Mouse (Mus musculus) CH12.LX (cell line): ENCODE measurements around the gene Map1b.

ENCODE experiments used
- CTCF ChIP-seq, 2 experiments: IDR thresholded peaks in 1 of 2; conservative IDR thresholded peaks in 1 of 2; 2 replicates each; pipeline ENCODE4 v1.5.1; 2011 to 2012; ENCODE audit warnings: low read depth in 2 of 2, low read length in 2 of 2, improper control_type of control experiment in 1 of 2, inconsistent platforms in 1 of 2, mild to moderate bottlenecking in 1 of 2, moderate library complexity in 1 of 2
- ELF1 ChIP-seq: IDR thresholded peaks from 2 replicates; pipeline ENCODE4 v1.6.1; 2014; ENCODE audit warnings: low read depth, mild to moderate bottlenecking, inconsistent platforms, low read length, improper control_type of control experiment
- EP300 ChIP-seq: IDR thresholded peaks from 2 replicates; pipeline ENCODE4 v1.6.1; 2011; ENCODE audit warnings: low read length, improper control_type of control experiment
- ETS1 ChIP-seq: conservative IDR thresholded peaks from 2 replicates; pipeline ENCODE4 v1.6.1; 2012; ENCODE audit warnings: low read depth, mild to moderate bottlenecking, inconsistent platforms, low read length, improper control_type of control experiment, moderate library complexity
- IRF4 ChIP-seq: IDR thresholded peaks from 2 replicates; pipeline ENCODE4 v1.6.1; 2014; ENCODE audit warnings: low read depth, mild to moderate bottlenecking, inconsistent platforms, low read length, improper control_type of control experiment
- JUN ChIP-seq: IDR thresholded peaks from 2 replicates; pipeline ENCODE4 v1.6.1; 2011; ENCODE audit warnings: low read depth, mild to moderate bottlenecking, low read length, improper control_type of control experiment, moderate library complexity; ENCODE audit not compliant: insufficient read depth
- KAT2A ChIP-seq: IDR thresholded peaks from 2 replicates; pipeline ENCODE4 v1.6.1; 2012; ENCODE audit warnings: low read length, improper control_type of control experiment, inconsistent platforms; ENCODE audit not compliant: insufficient replicate concordance
- MAX ChIP-seq: IDR thresholded peaks from 2 replicates; pipeline ENCODE4 v1.6.1; 2011; ENCODE audit warnings: low read length, improper control_type of control experiment
- POLR2A ChIP-seq: IDR thresholded peaks from 2 replicates; pipeline ENCODE4 v1.6.1; 2011; ENCODE audit warnings: low read depth, mild to moderate bottlenecking, improper control_type of control experiment, low read length
- RAD21 ChIP-seq: IDR thresholded peaks from 2 replicates; pipeline ENCODE4 v1.6.1; 2011; ENCODE audit warnings: low read depth, mild to moderate bottlenecking, low read length, improper control_type of control experiment, moderate library complexity
- TBP ChIP-seq: conservative IDR thresholded peaks from 2 replicates; pipeline ENCODE4 v1.6.1; 2011; ENCODE audit warnings: low read depth, low read length, improper control_type of control experiment
- ZNF384 ChIP-seq: IDR thresholded peaks from 2 replicates; pipeline ENCODE4 v1.6.1; 2012; ENCODE audit warnings: low read depth, low read length, improper control_type of control experiment, inconsistent platforms

DNA sequence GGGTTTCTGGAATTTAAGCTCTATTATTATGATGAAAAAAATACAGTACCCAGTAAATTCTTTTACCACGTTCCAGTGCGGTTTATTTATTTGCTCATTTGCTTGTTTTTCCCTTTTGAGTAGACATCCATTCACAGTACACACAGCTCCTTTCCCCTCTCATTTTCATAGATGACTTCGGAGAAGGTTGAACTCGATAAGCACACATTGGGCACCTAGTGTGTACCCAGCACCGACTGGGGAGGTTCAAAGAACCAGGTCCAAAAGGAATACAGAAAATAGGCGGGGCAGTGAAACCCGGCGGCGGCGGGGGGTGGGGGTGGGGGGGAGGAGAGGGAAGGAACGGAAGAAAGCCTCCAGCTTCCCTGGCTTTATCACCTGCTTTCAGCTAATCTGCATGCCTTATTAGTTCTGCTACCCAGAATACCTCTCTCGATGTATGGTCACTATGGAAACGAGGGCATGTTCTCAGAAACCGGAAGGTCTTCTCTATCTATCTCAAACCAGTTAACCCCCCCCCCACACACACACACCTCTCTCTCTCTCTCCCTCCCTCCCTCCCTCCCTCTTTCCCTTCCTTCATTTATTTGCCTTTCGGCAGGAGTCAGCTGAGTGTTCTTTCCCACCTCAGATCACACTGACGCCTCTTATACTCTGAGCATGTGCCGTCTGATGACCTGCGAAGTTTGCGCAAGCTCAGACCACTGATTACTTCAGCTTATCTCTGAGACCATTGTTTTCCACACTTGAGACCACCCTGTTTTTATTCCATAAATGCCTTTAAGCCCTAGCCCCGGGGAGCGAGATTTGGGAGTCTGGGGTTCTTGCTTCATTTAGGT, 25.3 kb upstream of the Map1b start:
- TF ChIP-seq CTCF (conservative IDR thresholded peaks at IDR 0.05 in 1 of 2, IDR thresholded peaks at IDR 0.05 in 1 of 2; ENCODE audit: low read depth in 2 of 2, low read length in 2 of 2): no peak
- TF ChIP-seq ELF1: no peak
- TF ChIP-seq POLR2A: no peak
- TF ChIP-seq TBP: no peak
- no peak for TF ChIP-seq IRF4
- TF ChIP-seq EP300: no peak
- TF ChIP-seq ZNF384: no peak
- no peak for TF ChIP-seq MAX
- TF ChIP-seq KAT2A: no peak
- TF ChIP-seq ETS1: no peak
- no peak for TF ChIP-seq JUN
- no peak for TF ChIP-seq RAD21
